Mouse (Mus musculus): Measurements from ENCODE around the gene Prim2. TPM values are rescaled to one million over a fixed set of nuclear protein-coding genes. Genes with fewer than 3 reads are reported as not detected.

Prim2 gene
- total and polyA plus RNA-seq, 2 experiments from 2014 or later: 18.6 to 19.0 TPM

- no peak overlapping the region for H3K4me3 ChIP-seq (ENCODE audit: low read length)
- no peaks in the 10 kb centered on the region for H3K27me3 ChIP-seq (ENCODE audit: insufficient read depth, low read length)
- TF ChIP-seq CTCF (IDR thresholded peaks at IDR 0.05; ENCODE audit: low read depth): no peak
- H3K27ac ChIP-seq: no peak overlapping the region
- ATAC-seq (no peak), DNase-seq (ENCODE audit: low spot score) (no peak)
- H3K4me2 ChIP-seq (ENCODE audit: low read depth, low read length): no peak overlapping the region
- WGBS: 79% methylated on average over 6 of the region's 6 CpGs
- H3K9me3 ChIP-seq (ENCODE audit: low read length): no peaks in the 10 kb centered on the region
- no peaks in the 10 kb centered on the region for H3K4me1 ChIP-seq (ENCODE audit: insufficient read depth, low read length)
- no peaks in the 10 kb centered on the region for H3K36me3 ChIP-seq (ENCODE audit: insufficient read depth, low read length)
- no peak overlapping the region for H3K9ac ChIP-seq (replicated peaks; ENCODE audit: low read length)
Measured at GRCm38 (mm10) chr1:33564032-33564431, 105.6 kb downstream of the Prim2 start.

GRCm38 (mm10) chr1:33563611-33564010 lies 106.0 kb downstream of the Prim2 start:
- Histone ChIP-seq H3K4me3 (ENCODE audit: low read length) (no peak overlapping the region), H3K27me3 (ENCODE audit: insufficient read depth, low read length) (no peaks in the 10 kb centered on the region), H3K4me1 (ENCODE audit: insufficient read depth, low read length) (no peaks in the 10 kb centered on the region), H3K36me3 (ENCODE audit: insufficient read depth, low read length) (no peaks in the 10 kb centered on the region), H3K27ac (no peak overlapping the region), H3K4me2 (ENCODE audit: low read depth, low read length) (no peak overlapping the region), H3K9me3 (ENCODE audit: low read length) (no peaks in the 10 kb centered on the region), H3K9ac (replicated peaks; ENCODE audit: low read length) (no peak overlapping the region)
- DNase-seq (ENCODE audit: low spot score): no peak
- ATAC-seq: no peak
- 91% methylated on average over 3 of the region's 3 CpGs for WGBS
- TF ChIP-seq CTCF (IDR thresholded peaks at IDR 0.05; ENCODE audit: low read depth): no peak

- Histone ChIP-seq H3K4me2 (ENCODE audit: low read depth, low read length) (no peak overlapping the region), H3K27me3 (ENCODE audit: insufficient read depth, low read length) (no peaks in the 10 kb centered on the region), H3K9ac (replicated peaks; ENCODE audit: low read length) (no peak overlapping the region), H3K9me3 (ENCODE audit: low read length) (no peaks in the 10 kb centered on the region), H3K4me1 (ENCODE audit: insufficient read depth, low read length) (no peaks in the 10 kb centered on the region), H3K4me3 (ENCODE audit: low read length) (no peak overlapping the region), H3K36me3 (ENCODE audit: insufficient read depth, low read length) (no peaks in the 10 kb centered on the region), H3K27ac (no peak overlapping the region)
- TF ChIP-seq CTCF (IDR thresholded peaks at IDR 0.05; ENCODE audit: low read depth): no peak
- WGBS: 87% methylated on average over 4 of the region's 4 CpGs
- DNase-seq (ENCODE audit: low spot score) (no peak), ATAC-seq (no peak)
Measured at GRCm38 (mm10) chr1:33556638-33557037, 113.0 kb downstream of the Prim2 start.

- Histone ChIP-seq H3K36me3 (ENCODE audit: insufficient read depth, low read length) (no peaks in the 10 kb centered on the region), H3K9ac (replicated peaks; ENCODE audit: low read length) (no peak overlapping the region), H3K4me2 (ENCODE audit: low read depth, low read length) (no peak overlapping the region), H3K27ac (no peak overlapping the region), H3K9me3 (ENCODE audit: low read length) (no peaks in the 10 kb centered on the region), H3K4me3 (ENCODE audit: low read length) (no peak overlapping the region), H3K27me3 (ENCODE audit: insufficient read depth, low read length) (no peaks in the 10 kb centered on the region), H3K4me1 (ENCODE audit: insufficient read depth, low read length) (no peaks in the 10 kb centered on the region)
- 71% methylated on average over 2 of the region's 2 CpGs for WGBS
- DNase-seq (ENCODE audit: low spot score) (no peak), ATAC-seq (no peak)
- TF ChIP-seq CTCF (IDR thresholded peaks at IDR 0.05; ENCODE audit: low read depth): no peak
Measured at GRCm38 (mm10) chr1:33555626-33556025, 114.0 kb downstream of the Prim2 start.

- H3K4me2 ChIP-seq (ENCODE audit: low read depth, low read length): no peak overlapping the region
- no peaks in the 10 kb centered on the region for H3K36me3 ChIP-seq (ENCODE audit: insufficient read depth, low read length)
- ATAC-seq (no peak), DNase-seq (ENCODE audit: low spot score) (no peak)
- H3K4me1 ChIP-seq (ENCODE audit: insufficient read depth, low read length): no peaks in the 10 kb centered on the region
- H3K27ac ChIP-seq: no peak overlapping the region
- no peaks in the 10 kb centered on the region for H3K27me3 ChIP-seq (ENCODE audit: insufficient read depth, low read length)
- TF ChIP-seq CTCF (IDR thresholded peaks at IDR 0.05; ENCODE audit: low read depth): no peak
- no peak overlapping the region for H3K9ac ChIP-seq (replicated peaks; ENCODE audit: low read length)
- no peaks in the 10 kb centered on the region for H3K9me3 ChIP-seq (ENCODE audit: low read length)
- WGBS: 95% methylated on average over 9 of the region's 9 CpGs
- no peak overlapping the region for H3K4me3 ChIP-seq (ENCODE audit: low read length)
Measured at GRCm38 (mm10) chr1:33551350-33551749, 118.2 kb downstream of the Prim2 start.

GRCm38 (mm10) chr1:33541708-33542107 lies 127.9 kb downstream of the Prim2 start:
- 94% methylated on average over 7 of the region's 7 CpGs for WGBS
- no peaks in the 10 kb centered on the region for H3K27me3 ChIP-seq (ENCODE audit: insufficient read depth, low read length)
- no peak overlapping the region for H3K4me2 ChIP-seq (ENCODE audit: low read depth, low read length)
- no peak overlapping the region for H3K9ac ChIP-seq (replicated peaks; ENCODE audit: low read length)
- no peak overlapping the region for H3K4me3 ChIP-seq (ENCODE audit: low read length)
- no peak for ATAC-seq
- no peaks in the 10 kb centered on the region for H3K4me1 ChIP-seq (ENCODE audit: insufficient read depth, low read length)
- no peaks in the 10 kb centered on the region for H3K9me3 ChIP-seq (ENCODE audit: low read length)
- H3K36me3 ChIP-seq (ENCODE audit: insufficient read depth, low read length): no peaks in the 10 kb centered on the region
- no peak overlapping the region for H3K27ac ChIP-seq
- DNase-seq (ENCODE audit: low spot score): no peak
- no peak for TF ChIP-seq CTCF (IDR thresholded peaks at IDR 0.05; ENCODE audit: low read depth)

- Histone ChIP-seq H3K9me3 (ENCODE audit: low read length) (no peaks in the 10 kb centered on the region), H3K4me1 (ENCODE audit: insufficient read depth, low read length) (no peaks in the 10 kb centered on the region), H3K4me3 (ENCODE audit: low read length) (no peak overlapping the region), H3K9ac (replicated peaks; ENCODE audit: low read length) (no peak overlapping the region), H3K36me3 (ENCODE audit: insufficient read depth, low read length) (no peaks in the 10 kb centered on the region), H3K27me3 (ENCODE audit: insufficient read depth, low read length) (no peaks in the 10 kb centered on the region), H3K4me2 (ENCODE audit: low read depth, low read length) (no peak overlapping the region), H3K27ac (no peak overlapping the region)
- ATAC-seq (no peak), DNase-seq (ENCODE audit: low spot score) (no peak)
- no peak for TF ChIP-seq CTCF (IDR thresholded peaks at IDR 0.05; ENCODE audit: low read depth)
Measured at GRCm38 (mm10) chr1:33537948-33538347, 131.6 kb downstream of the Prim2 start.
